Mouse (Mus musculus) midbrain, embryonic 14.5 days (tissue): Measurements from ENCODE around the gene Rbms3. TPM values are rescaled to one million over a fixed set of nuclear protein-coding genes. Genes with fewer than 3 reads are reported as not detected.
A peak's percentile ranks its signal among the peaks of the same experiment; 100 is the strongest.

Experiments used
- ATAC-seq: fragments of 200-750 bp; cut with Nextera tagmentation; 2 replicates; pipeline ENCODE4 v1.8.0; 2017; ENCODE audit warnings: moderate number of reproducible peaks, moderate library complexity; ENCODE audit not compliant: low FRiP score, low TSS enrichment
- DNase-seq: peaks from one replicate; pipeline ENCODE4 v3.0.0-alpha.2; 2015
- H3K27ac ChIP-seq: fragments of 300-500 bp; sonication (generic); replicated peaks from 2 replicates; pipeline ENCODE4 v1.5.1; 2014; ENCODE audit warnings: mild to moderate bottlenecking, low read depth, low read length, moderate library complexity
- H3K27me3 ChIP-seq: fragments of 300-500 bp; sonication (generic); 2 replicates; pipeline ENCODE4 v1.6.1; 2014; ENCODE audit warnings: low read length, control low read depth, mixed read lengths; ENCODE audit not compliant: control insufficient read depth, insufficient read depth
- H3K36me3 ChIP-seq: fragments of 300-500 bp; sonication (generic); 2 replicates; pipeline ENCODE4 v1.6.1; 2014; ENCODE audit warnings: low read length, control low read depth; ENCODE audit not compliant: control insufficient read depth, insufficient read depth
- H3K4me1 ChIP-seq: fragments of 300-500 bp; sonication (generic); 2 replicates; pipeline ENCODE4 v1.6.1; 2014; ENCODE audit warnings: mild to moderate bottlenecking, antibody characterized with exemption, low read length, control low read depth; ENCODE audit not compliant: control insufficient read depth, insufficient read depth
- H3K4me2 ChIP-seq: fragments of 300-500 bp; sonication (generic); 2 replicates; pipeline ENCODE4 v1.6.1; 2014; ENCODE audit warnings: mild to moderate bottlenecking, low read length, moderate library complexity
- H3K4me3 ChIP-seq: fragments of 300-500 bp; sonication (generic); replicated peaks from 2 replicates; pipeline ENCODE4 v1.5.1; 2014; ENCODE audit warnings: low read depth, low read length
- H3K9ac ChIP-seq: fragments of 300-500 bp; sonication (generic); replicated peaks from 2 replicates; pipeline ENCODE4 v1.6.1; 2014; ENCODE audit warnings: mild to moderate bottlenecking, low read length, moderate library complexity
- H3K9me3 ChIP-seq: fragments of 300-500 bp; sonication (generic); 2 replicates; pipeline ENCODE4 v1.6.1; 2016; ENCODE audit warnings: low read length, control low read depth, mixed read lengths; ENCODE audit not compliant: control insufficient read depth
- WGBS: fragments of 180-500 bp; shearing (Covaris S2); extraction: QIAGEN DNeasy Blood & Tissue Kit; methylation state at CpG from one replicate; pipeline ENCODE4 v1.1.7; 2014; 5-methylcytosine and 5-hydroxymethylcytosine counted together
- polyA plus RNA-seq: library from polyadenylated mRNA; unstranded; fragments of >200 nt; fragmentation: Nextera tagmentation; extraction: Ambion mirVana; gene quantifications from 2 replicates; pipeline ENCODE4 v1.2.1, GENCODE M21; 2014

Gene Rbms3
- polyA plus RNA-seq, 1 experiment from 2014 or later = 58.4 TPM

DNA sequence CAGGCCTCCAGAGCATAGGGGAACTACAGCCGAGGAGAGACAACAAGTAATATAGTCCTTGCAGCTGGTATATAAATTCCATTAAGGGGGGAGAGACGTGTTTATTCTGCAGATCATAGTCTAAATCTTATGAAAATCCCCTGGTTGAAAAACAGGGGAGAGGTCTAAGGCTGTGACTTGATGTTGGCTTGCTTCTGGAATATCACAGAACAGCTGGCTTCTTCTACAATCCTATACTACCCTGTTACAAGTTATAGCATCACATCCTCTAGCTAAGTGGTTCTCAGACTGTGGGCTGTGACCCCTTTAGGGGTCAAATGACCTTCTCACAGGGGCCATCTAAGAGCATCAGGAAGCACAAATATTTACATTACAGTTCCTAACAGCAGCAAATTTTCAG lies 419.4 kb downstream of the Rbms3 start:
- no peak overlapping the region for H3K9ac ChIP-seq
- no peaks in the 10 kb centered on the region for H3K4me1 ChIP-seq
- no peaks in the 10 kb centered on the region for H3K36me3 ChIP-seq
- no peaks in the 10 kb centered on the region for H3K9me3 ChIP-seq
- ATAC-seq (no peak), DNase-seq (no peak)
- H3K4me3 ChIP-seq = no peak overlapping the region
- H3K27ac ChIP-seq = no peak overlapping the region
- no peaks in the 10 kb centered on the region for H3K27me3 ChIP-seq
- H3K4me2 ChIP-seq = no peak overlapping the region
- 87% methylated on average over 2 of the region's 2 CpGs for WGBS

DNA sequence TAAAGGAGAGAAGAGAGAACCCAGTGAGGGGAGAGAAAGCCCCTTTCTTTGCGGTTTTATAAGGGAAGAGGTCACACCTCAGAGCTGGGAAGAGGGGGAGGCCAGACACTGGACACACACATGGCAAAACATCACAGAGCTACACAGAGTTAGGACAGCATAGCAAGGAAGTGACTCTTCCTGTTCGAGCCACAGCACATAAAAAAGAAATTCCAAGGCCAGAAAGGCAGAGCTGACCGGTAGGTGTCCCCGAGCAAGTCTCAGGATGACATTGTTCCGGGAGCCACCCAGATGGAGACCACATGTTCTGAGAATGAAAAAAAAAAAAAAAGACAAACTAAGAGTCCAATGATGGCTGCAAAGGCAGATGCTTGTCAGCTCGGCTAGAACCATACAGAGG lies 424.3 kb downstream of the Rbms3 start:
- 78% methylated on average over 6 of the region's 6 CpGs for WGBS

DNA sequence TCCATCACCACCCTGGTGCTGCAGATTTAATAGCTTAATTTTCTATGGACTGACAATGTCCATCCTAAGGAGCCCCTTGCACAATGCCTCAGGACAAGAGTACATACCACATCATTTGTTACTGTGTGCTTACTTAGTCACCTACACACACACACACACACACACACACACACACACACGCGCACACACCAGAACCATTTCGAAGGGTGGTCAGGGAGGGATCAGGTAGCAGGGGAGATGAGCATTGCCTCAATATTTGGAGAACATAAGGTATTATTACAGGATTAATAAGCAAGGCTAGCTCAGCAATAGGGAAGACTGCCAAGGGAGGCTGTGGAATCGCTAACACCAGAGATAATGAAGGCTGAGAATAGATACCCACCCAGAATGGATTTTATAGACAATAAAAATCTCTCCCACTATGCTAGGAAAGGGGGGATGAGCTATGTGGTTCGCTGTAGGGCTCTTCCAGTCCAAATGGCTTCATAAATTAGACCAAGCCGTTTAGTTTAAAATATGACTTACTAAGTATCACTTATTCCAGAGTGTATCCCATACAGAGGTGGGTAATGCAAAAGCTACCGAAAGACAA lies 429.6 kb downstream of the Rbms3 start:
- Histone ChIP-seq H3K4me1 (no peaks in the 10 kb centered on the region), H3K4me3 (no peak overlapping the region), H3K36me3 (no peaks in the 10 kb centered on the region), H3K9me3 (no peaks in the 10 kb centered on the region), H3K9ac (no peak overlapping the region), H3K4me2 (no peak overlapping the region), H3K27me3 (no peaks in the 10 kb centered on the region), H3K27ac (no peak overlapping the region)
- DNase-seq = no peak
- ATAC-seq = no peak
- 91% methylated on average over 7 of the region's 7 CpGs for WGBS

More for the DNA sequence above, 424.3 kb downstream of the Rbms3 start:
- H3K9me3 ChIP-seq = no peaks in the 10 kb centered on the region
- no peak overlapping the region for H3K27ac ChIP-seq
- H3K4me2 ChIP-seq = no peak overlapping the region
- H3K27me3 ChIP-seq = no peaks in the 10 kb centered on the region
- H3K36me3 ChIP-seq = no peaks in the 10 kb centered on the region
- H3K4me1 ChIP-seq = no peaks in the 10 kb centered on the region
- no peak for DNase-seq
- ATAC-seq = no peak
- no peak overlapping the region for H3K4me3 ChIP-seq
- H3K9ac ChIP-seq = no peak overlapping the region

DNA sequence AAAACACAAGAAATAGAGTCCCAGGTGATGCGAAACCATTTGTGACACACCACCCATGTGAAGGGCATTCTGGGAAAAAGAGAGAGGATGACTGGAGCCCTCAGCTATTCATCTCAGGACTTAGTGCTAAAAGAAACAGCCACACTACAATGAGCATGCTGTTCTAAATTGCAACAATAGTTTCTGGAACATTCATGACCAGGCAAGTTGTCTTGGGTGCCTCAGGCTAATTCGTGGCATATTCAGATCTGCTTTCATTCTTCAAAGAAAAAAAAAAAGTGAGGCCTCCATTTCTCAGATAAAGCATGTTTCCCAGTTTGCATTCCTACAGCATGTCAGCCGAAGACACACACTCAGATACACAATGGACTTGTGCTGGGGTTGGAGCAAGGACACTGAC lies 432.2 kb downstream of the Rbms3 start:
- Histone ChIP-seq H3K36me3 (no peaks in the 10 kb centered on the region), H3K4me2 (no peak overlapping the region), H3K4me3 (no peak overlapping the region), H3K27ac (no peak overlapping the region), H3K9ac (no peak overlapping the region), H3K27me3 (no peaks in the 10 kb centered on the region), H3K4me1 (0 out of 2 replicates have a peak, but pooled peaks cover 3% of the 10 kb centered on the region), H3K9me3 (no peaks in the 10 kb centered on the region)
- DNase-seq (no peak), ATAC-seq (no peak)
- 83% methylated on average over 3 of the region's 3 CpGs for WGBS

DNA sequence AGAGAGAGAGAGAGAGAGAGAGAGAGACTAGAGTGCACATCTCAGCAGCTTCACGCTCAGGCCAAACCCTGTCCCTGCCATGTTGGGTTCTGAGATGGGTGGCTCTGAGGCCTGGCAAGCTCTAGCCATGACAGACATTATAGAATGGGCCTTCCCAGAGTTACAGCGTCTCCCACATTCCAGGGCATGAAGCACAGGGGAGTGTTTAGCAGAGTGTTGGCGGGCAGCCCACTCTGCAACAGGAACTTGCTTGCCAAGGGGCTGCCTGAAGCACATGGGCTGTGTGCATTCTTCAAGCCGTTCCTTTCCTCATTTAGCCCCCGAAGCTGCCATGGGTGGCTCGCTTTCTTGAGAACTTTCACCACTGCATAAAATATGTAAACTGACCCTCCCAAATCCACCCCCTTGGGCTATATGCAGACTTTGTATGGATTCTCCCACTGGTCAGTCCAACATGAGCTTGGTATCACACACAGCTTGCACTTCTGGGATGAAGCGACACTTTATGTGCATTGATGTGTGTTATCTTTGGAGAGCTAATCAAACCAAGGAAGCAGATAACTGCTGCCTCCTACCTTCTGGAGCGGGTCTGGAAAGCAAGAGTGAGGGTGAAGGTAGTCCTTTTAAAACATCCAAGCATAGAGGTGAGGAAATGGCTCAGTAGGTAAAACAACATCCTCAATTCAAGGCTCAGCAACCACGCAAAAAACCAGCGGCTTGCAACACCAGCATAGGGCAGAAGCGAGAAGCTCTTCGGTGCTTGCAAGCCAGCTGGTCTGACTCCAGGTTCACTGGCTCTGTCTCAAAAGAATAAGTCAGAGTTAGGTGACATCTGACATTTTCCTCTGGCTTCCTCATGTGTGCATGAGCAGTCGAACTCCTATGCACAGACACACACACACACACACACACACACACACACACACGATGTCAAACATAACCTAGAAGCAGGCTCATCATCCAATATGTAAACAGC lies 436.9 kb downstream of the Rbms3 start:
- ATAC-seq (no peak), DNase-seq (peak; percentile 56)
- 82% methylated on average over 14 of the region's 14 CpGs for WGBS
- Histone ChIP-seq H3K27me3 (no peaks in the 10 kb centered on the region), H3K4me2 (no peak overlapping the region), H3K9me3 (no peaks in the 10 kb centered on the region), H3K4me1 (0 out of 2 replicates have a peak, but pooled peaks cover 4% of the 10 kb centered on the region), H3K4me3 (no peak overlapping the region), H3K36me3 (no peaks in the 10 kb centered on the region), H3K27ac (no peak overlapping the region), H3K9ac (no peak overlapping the region)

DNA sequence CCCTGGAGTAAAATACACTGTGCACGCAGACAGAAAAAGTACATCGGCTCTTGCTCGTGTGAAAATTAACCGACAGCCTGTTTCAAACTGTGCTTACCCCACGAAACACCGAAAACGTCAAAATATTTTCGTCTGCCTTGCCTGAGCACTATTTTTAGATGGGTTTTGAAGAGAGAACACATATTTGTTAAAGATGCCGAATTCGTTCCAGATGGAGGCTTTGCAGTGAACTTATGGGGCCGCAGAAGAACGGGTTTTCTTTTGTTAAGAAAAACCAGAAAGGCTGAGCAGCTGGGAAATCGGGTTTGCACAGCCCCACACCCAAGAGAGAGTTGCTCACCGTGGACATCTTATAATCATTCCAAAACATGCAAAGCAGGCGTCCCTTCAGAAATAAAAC lies 437.6 kb downstream of the Rbms3 start:
- Histone ChIP-seq H3K27ac (no peak overlapping the region), H3K27me3 (no peaks in the 10 kb centered on the region), H3K4me2 (no peak overlapping the region), H3K4me3 (no peak overlapping the region), H3K9ac (no peak overlapping the region), H3K4me1 (0 out of 2 replicates have a peak, but pooled peaks cover 4% of the 10 kb centered on the region), H3K36me3 (no peaks in the 10 kb centered on the region), H3K9me3 (no peaks in the 10 kb centered on the region)
- DNase-seq (no peak), ATAC-seq (no peak)
- WGBS = 84% methylated on average over 15 of the region's 15 CpGs

DNA sequence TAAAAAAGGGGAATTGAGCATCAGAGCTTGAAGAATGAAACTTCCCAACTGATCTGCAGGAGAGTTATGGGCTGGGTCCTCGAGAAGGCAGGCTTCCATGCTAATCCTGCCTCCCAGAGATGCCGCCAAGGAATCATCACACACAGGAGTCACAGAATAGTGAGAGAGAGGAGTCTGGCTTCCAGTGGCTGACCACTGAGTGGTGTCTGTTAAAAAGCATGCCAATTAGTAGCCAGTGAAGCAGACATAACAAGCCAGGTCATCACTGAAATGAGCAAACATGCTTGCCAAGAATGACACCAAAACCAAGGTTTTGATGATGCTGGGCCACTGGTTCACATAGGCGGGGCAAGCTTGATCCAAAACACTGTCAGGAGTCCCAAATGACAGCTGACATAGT lies 441.3 kb downstream of the Rbms3 start:
- Histone ChIP-seq H3K36me3 (no peaks in the 10 kb centered on the region), H3K4me3 (no peak overlapping the region), H3K4me2 (no peak overlapping the region), H3K9ac (no peak overlapping the region), H3K27ac (no peak overlapping the region), H3K9me3 (no peaks in the 10 kb centered on the region), H3K4me1 (peaks cover 11% of the 10 kb centered on the region; the same call in 1 of the 2 replicates), H3K27me3 (no peaks in the 10 kb centered on the region)
- DNase-seq = no peak
- ATAC-seq = no peak
- WGBS = 84% methylated on average over 3 of the region's 3 CpGs

DNA sequence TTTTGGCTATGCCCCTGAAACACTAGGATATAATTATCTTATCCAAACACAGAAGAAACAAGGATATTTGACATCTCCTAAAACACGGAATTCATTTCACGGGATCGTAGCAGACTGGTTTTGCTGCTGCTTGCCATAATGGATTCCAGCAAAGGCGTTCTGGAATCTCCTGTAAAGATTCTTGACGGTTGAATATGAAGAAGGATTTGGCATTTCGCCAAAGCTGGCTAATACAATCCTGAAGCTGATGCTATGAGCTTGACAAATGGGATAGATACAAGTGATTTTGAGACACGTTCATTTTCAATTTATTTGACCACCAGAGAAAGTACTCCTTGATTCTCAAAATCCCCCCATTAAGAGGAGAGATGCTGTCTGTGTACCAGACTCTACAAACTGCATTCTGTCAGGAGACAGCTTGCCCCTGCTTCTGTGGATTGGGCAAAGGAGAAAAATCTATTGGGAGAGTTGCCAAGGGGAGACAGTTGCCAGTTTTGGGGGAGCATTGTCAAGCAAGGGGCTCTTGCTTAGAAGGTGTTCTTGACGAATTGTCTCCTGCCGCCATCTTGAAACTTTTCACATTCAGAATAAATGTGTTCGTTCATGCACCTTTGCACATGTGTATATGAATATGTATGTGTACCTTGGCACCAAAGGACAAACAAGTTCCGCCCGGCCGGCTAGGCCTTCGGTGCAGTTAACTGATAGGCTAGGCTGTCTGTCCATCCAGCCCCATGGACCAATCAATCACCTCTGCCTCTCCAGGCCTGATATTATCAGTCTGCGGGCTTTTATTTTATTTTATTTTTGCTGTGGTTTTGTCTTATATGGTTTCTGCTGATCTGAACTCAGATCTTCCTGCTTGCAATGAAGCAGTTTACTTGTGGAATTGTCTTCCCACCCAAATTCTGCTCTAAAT lies 442.3 kb downstream of the Rbms3 start:
- Histone ChIP-seq H3K27me3 (no peaks in the 10 kb centered on the region), H3K4me2 (no peak overlapping the region), H3K4me1 (peaks cover 7% of the 10 kb centered on the region; the same call in 1 of the 2 replicates), H3K36me3 (no peaks in the 10 kb centered on the region), H3K9me3 (no peaks in the 10 kb centered on the region), H3K9ac (no peak overlapping the region), H3K27ac (no peak overlapping the region), H3K4me3 (no peak overlapping the region)
- DNase-seq (peak; percentile 58), ATAC-seq (no peak)
- WGBS = 77% methylated on average over 15 of the region's 15 CpGs
